Mouse (Mus musculus) B cell, adult 2 months (primary cell): ENCODE results near the gene Gm12695.

Experiments
- DNase-seq, 2 experiments: peaks; one replicate each; pipeline ENCODE4 v3.0.0; 2022

Gene Gm12695

GRCm38 (mm10) chr4:96697511-96698217 lies 87.3 kb downstream of the Gm12695 start:
- no peak for DNase-seq

GRCm38 (mm10) chr4:96696614-96697360 lies 88.2 kb downstream of the Gm12695 start:
- peak in 1 of 2 experiments; percentile 1 for DNase-seq

- no peak for DNase-seq
Measured at GRCm38 (mm10) chr4:96687358-96687803, 97.6 kb downstream of the Gm12695 start.

DNA sequence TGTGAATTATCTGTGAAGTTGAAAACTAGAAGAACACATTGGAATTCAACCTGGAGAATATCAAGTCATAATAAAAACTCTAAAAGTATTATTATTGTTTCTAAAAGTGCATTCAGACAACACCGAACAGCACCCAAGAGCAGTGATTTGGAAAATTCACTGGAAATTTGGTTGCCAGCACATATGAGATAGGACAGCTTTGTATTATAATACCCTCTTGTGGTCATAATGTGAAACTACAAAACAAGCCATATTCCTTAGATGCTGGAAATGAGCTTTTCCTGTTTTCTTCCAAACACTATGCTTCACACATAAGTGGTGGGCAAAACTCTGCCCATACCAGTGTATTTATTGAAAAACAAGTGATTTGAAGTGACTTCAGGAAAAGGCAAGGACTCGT lies 101.5 kb downstream of the Gm12695 start:
- DNase-seq: no peak

DNA sequence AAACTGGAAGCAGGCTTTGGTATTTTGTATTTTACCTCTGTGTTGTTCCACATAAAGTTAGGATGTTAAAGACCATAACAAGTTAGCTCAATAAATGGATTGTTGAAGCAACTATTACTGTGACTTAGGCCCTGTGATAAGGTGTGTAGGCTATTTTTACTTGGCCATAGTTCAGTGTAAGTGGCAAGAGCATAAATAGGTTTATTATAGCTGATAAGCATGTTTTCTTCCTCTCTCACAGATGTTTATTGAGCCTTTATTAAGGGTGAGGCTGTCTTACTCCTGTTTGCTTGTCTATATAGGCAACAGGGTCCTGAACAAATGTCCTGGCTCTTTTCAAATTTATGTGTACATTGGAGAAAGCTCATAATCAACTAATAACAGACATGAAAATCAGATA lies 104.0 kb downstream of the Gm12695 start:
- DNase-seq: no peak

- no peak for DNase-seq
Measured at GRCm38 (mm10) chr4:96680233-96680632, 104.8 kb downstream of the Gm12695 start.
